Mouse (Mus musculus) 3T3-L1 (cell line): Measurements from ENCODE around the gene Zdhhc1.

Experiments
- DNase-seq: peaks from one replicate; pipeline ENCODE4 v3.0.0-alpha.2; 2015; ENCODE audit warnings: low read depth, low spot score

The Zdhhc1 gene

GRCm38 (mm10) chr8:105518436-105519313 is 22.0 kb upstream of the Zdhhc1 start, which contains the start of gene Hsd11b2:
Gene Hsd11b2 (plus strand): TSS chr8:105518755.
- no peak for DNase-seq

GRCm38 (mm10) chr8:105517346-105517745 is 20.6 kb upstream of the Zdhhc1 start:
- no peak for DNase-seq

GRCm38 (mm10) chr8:105516018-105516645 is 19.4 kb upstream of the Zdhhc1 start:
- peak; percentile 92 for DNase-seq

- DNase-seq: peak; percentile 88
Measured at GRCm38 (mm10) chr8:105514656-105515055, 18.0 kb upstream of the Zdhhc1 start.

- no peak for DNase-seq
Measured at GRCm38 (mm10) chr8:105514194-105514593, 17.5 kb upstream of the Zdhhc1 start.

- no peak for DNase-seq
Measured at GRCm38 (mm10) chr8:105509997-105510735, 13.5 kb upstream of the Zdhhc1 start.

- DNase-seq: no peak
Measured at GRCm38 (mm10) chr8:105508758-105509157, 12.1 kb upstream of the Zdhhc1 start.

- no peak for DNase-seq
Measured at GRCm38 (mm10) chr8:105506977-105507376, 10.3 kb upstream of the Zdhhc1 start.

- peak; percentile 77 for DNase-seq
Measured at GRCm38 (mm10) chr8:105504617-105505016, 7.9 kb upstream of the Zdhhc1 start.

- DNase-seq: no peak
Measured at GRCm38 (mm10) chr8:105499787-105500186, 3.1 kb upstream of the Zdhhc1 start.

- peak; percentile 37 for DNase-seq
Measured at GRCm38 (mm10) chr8:105495350-105496302, 1.1 kb downstream of the Zdhhc1 start.

GRCm38 (mm10) chr8:105494566-105494965 is 2.1 kb downstream of the Zdhhc1 start:
- DNase-seq: no peak

GRCm38 (mm10) chr8:105493495-105493894 is 3.2 kb downstream of the Zdhhc1 start:
- DNase-seq: peak; percentile 47

GRCm38 (mm10) chr8:105489281-105489680 is 7.4 kb downstream of the Zdhhc1 start:
- DNase-seq: no peak

- peak; percentile 57 for DNase-seq
Measured at GRCm38 (mm10) chr8:105488082-105488481, 8.6 kb downstream of the Zdhhc1 start.

GRCm38 (mm10) chr8:105484392-105484791 is 12.3 kb downstream of the Zdhhc1 start:
- peak; percentile 95 for DNase-seq

- peak; percentile 92 for DNase-seq
Measured at GRCm38 (mm10) chr8:105484030-105484368, 12.7 kb downstream of the Zdhhc1 start.

GRCm38 (mm10) chr8:105483212-105484029 is 13.3 kb downstream of the Zdhhc1 start:
- DNase-seq: peak; percentile 93

GRCm38 (mm10) chr8:105482123-105482522 is 14.6 kb downstream of the Zdhhc1 start:
- no peak for DNase-seq

GRCm38 (mm10) chr8:105481453-105481852 is 15.2 kb downstream of the Zdhhc1 start:
- DNase-seq: peak; percentile 71
